Mouse (Mus musculus): ENCODE measurements around the gene Srd5a1.
A peak's percentile ranks its signal among the peaks of the same experiment; 100 is the strongest.

DNA sequence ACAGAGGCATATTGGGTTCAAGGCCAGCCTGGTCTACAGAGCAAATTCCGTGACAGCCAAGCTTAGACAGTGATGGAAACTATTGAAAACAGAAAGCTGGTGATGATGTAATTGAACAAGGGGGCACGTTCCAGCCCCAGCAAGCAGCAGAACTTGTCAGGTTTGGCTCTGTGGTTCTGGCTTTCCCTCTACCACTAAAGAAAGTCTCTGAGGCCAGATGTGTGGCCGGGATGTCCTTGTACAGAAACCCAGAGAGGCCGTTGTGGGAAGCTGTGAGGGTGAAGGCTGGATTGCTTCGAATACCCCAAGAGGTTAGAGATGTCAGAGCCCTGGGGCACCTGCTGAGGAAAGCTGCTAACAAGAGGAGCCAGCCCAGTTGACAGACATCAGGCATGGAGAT, 28.0 kb upstream of the Srd5a1 start:
- TF ChIP-seq CTCF (IDR thresholded peaks at IDR 0.05 in 2 of 3, conservative IDR thresholded peaks at IDR 0.05 in 1 of 3; ENCODE audit: control insufficient read depth in 1 of 3, insufficient read depth in 1 of 3, low read depth in 2 of 3, low read length in 3 of 3, poor library complexity in 1 of 3, severe bottlenecking in 1 of 3): no peak
- TF ChIP-seq BHLHE40 (IDR thresholded peaks at IDR 0.05; ENCODE audit: borderline replicate concordance, low read depth, low read length): no peak
- TF ChIP-seq ZC3H11A (IDR thresholded peaks at IDR 0.05; ENCODE audit: low read depth, low read length): no peak
- 0 out of 4 replicates have a peak, but pooled peaks of 1 of the 2 experiments have one; percentile 31 for TF ChIP-seq POLR2A (IDR thresholded peaks at IDR 0.05; ENCODE audit: control insufficient read depth in 1 of 2, insufficient read depth in 1 of 2, low read depth in 1 of 2, low read length in 2 of 2, poor library complexity in 1 of 2)
- TF ChIP-seq ZMIZ1 (IDR thresholded peaks at IDR 0.05; ENCODE audit: low read depth, low read length): no peak
- no peak for TF ChIP-seq EP300 (IDR thresholded peaks at IDR 0.05; ENCODE audit: low read depth in 1 of 2, low read length in 2 of 2)
- TF ChIP-seq GATA1 (IDR thresholded peaks at IDR 0.05; ENCODE audit: low read depth, low read length): no peak
